Mouse (Mus musculus): ENCODE measurements around the gene Asphd2. TPM values are rescaled to one million over a fixed set of nuclear protein-coding genes. Genes with fewer than 3 reads are reported as not detected.

The Asphd2 gene
- polyA plus RNA-seq, 2 experiments, result 23.1 to 26.1 TPM

GRCm38 (mm10) chr5:112382042-112382441 is 12.6 kb downstream of the Asphd2 start:
- TF ChIP-seq POLR2A (IDR thresholded peaks at IDR 0.05; ENCODE audit: borderline replicate concordance, extremely low read depth, insufficient read depth, insufficient read length), result no peak
- Histone ChIP-seq H3K4me1 (ENCODE audit: control insufficient read depth, insufficient read depth, low read length) (0 out of 2 replicates have a peak, but pooled peaks cover 3% of the 10 kb centered on the region), H3K27me3 (ENCODE audit: control insufficient read depth, insufficient read depth, low read length) (no peaks in the 10 kb centered on the region), H3K36me3 (ENCODE audit: control insufficient read depth, insufficient read depth, low read length) (peaks cover 33% of the 10 kb centered on the region), H3K27ac (replicated peaks; ENCODE audit: low read depth, low read length) (no peak overlapping the region), H3K4me2 (replicated peaks; ENCODE audit: low read depth, low read length, severe bottlenecking) (no peak overlapping the region), H3K9ac (ENCODE audit: low read depth, low read length, severe bottlenecking) (no peak overlapping the region), H3K9me3 (ENCODE audit: control insufficient read depth, low read length) (no peaks in the 10 kb centered on the region), H3K4me3 (replicated peaks; ENCODE audit: low read length) (no peak overlapping the region)
- DNase-seq (ENCODE audit: low spot score) (no peak), ATAC-seq (ENCODE audit: low FRiP score, low read depth) (no peak)
- 77% methylated on average over 9 of the region's 9 CpGs for WGBS

- H3K9me3 ChIP-seq (ENCODE audit: control insufficient read depth, low read length), result no peaks in the 10 kb centered on the region
- H3K27me3 ChIP-seq (ENCODE audit: control insufficient read depth, insufficient read depth, low read length), result no peaks in the 10 kb centered on the region
- H3K36me3 ChIP-seq (ENCODE audit: control insufficient read depth, insufficient read depth, low read length), result peaks cover 33% of the 10 kb centered on the region
- no peak overlapping the region for H3K27ac ChIP-seq (replicated peaks; ENCODE audit: low read depth, low read length)
- no peak overlapping the region for H3K4me2 ChIP-seq (replicated peaks; ENCODE audit: low read depth, low read length, severe bottlenecking)
- 0 out of 2 replicates have a peak, but pooled peaks cover 3% of the 10 kb centered on the region for H3K4me1 ChIP-seq (ENCODE audit: control insufficient read depth, insufficient read depth, low read length)
- ATAC-seq (ENCODE audit: low FRiP score, low read depth) (no peak), DNase-seq (ENCODE audit: low spot score) (no peak)
- TF ChIP-seq POLR2A (IDR thresholded peaks at IDR 0.05; ENCODE audit: borderline replicate concordance, extremely low read depth, insufficient read depth, insufficient read length), result no peak
- no peak overlapping the region for H3K4me3 ChIP-seq (replicated peaks; ENCODE audit: low read length)
- no peak overlapping the region for H3K9ac ChIP-seq (ENCODE audit: low read depth, low read length, severe bottlenecking)
- WGBS, result 81% methylated on average over 11 of the region's 11 CpGs
Observed at GRCm38 (mm10) chr5:112381154-112381553, 13.5 kb downstream of the Asphd2 start.

- H3K4me3 ChIP-seq (replicated peaks; ENCODE audit: low read length), result no peak overlapping the region
- no peaks in the 10 kb centered on the region for H3K27me3 ChIP-seq (ENCODE audit: control insufficient read depth, insufficient read depth, low read length)
- no peaks in the 10 kb centered on the region for H3K9me3 ChIP-seq (ENCODE audit: control insufficient read depth, low read length)
- DNase-seq (ENCODE audit: low spot score), result no peak
- ATAC-seq (ENCODE audit: low FRiP score, low read depth), result no peak
- WGBS, result 87% methylated on average over 6 of the region's 6 CpGs
- no peak overlapping the region for H3K27ac ChIP-seq (replicated peaks; ENCODE audit: low read depth, low read length)
- 0 out of 2 replicates have a peak, but pooled peaks cover 3% of the 10 kb centered on the region for H3K4me1 ChIP-seq (ENCODE audit: control insufficient read depth, insufficient read depth, low read length)
- peaks cover 32% of the 10 kb centered on the region for H3K36me3 ChIP-seq (ENCODE audit: control insufficient read depth, insufficient read depth, low read length)
- no peak for TF ChIP-seq POLR2A (IDR thresholded peaks at IDR 0.05; ENCODE audit: borderline replicate concordance, extremely low read depth, insufficient read depth, insufficient read length)
- H3K9ac ChIP-seq (ENCODE audit: low read depth, low read length, severe bottlenecking), result no peak overlapping the region
- H3K4me2 ChIP-seq (replicated peaks; ENCODE audit: low read depth, low read length, severe bottlenecking), result no peak overlapping the region
Observed at GRCm38 (mm10) chr5:112378716-112379115, 15.9 kb downstream of the Asphd2 start.

DNA sequence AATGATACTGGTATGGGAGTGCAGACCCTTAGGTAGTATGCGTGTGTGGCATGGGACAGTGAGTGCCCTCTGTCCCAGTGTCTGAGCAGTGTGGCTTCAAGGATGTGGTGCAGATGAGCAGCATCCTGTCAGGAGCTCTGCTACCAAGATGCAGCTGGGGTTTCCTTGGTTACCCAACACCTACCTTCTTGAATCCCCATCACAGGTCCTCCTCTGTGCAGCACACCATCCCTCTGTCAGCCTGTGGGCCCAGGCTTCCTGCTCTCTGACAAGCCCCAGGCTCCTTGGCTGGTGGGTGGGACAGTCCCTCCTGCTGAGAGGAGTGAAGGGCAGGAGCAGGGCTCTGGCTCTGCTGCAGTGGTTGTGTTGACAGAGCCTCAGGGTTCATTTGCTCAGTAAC is 17.3 kb downstream of the Asphd2 start:
- peaks cover 40% of the 10 kb centered on the region for H3K36me3 ChIP-seq (ENCODE audit: control insufficient read depth, insufficient read depth, low read length)
- H3K4me1 ChIP-seq (ENCODE audit: control insufficient read depth, insufficient read depth, low read length), result no peaks in the 10 kb centered on the region
- no peak for TF ChIP-seq POLR2A (IDR thresholded peaks at IDR 0.05; ENCODE audit: borderline replicate concordance, extremely low read depth, insufficient read depth, insufficient read length)
- H3K27ac ChIP-seq (replicated peaks; ENCODE audit: low read depth, low read length), result no peak overlapping the region
- no peak overlapping the region for H3K9ac ChIP-seq (ENCODE audit: low read depth, low read length, severe bottlenecking)
- H3K4me3 ChIP-seq (replicated peaks; ENCODE audit: low read length), result no peak overlapping the region
- no peak for DNase-seq (ENCODE audit: low spot score)
- no peaks in the 10 kb centered on the region for H3K27me3 ChIP-seq (ENCODE audit: control insufficient read depth, insufficient read depth, low read length)
- H3K4me2 ChIP-seq (replicated peaks; ENCODE audit: low read depth, low read length, severe bottlenecking), result no peak overlapping the region
- no peaks in the 10 kb centered on the region for H3K9me3 ChIP-seq (ENCODE audit: control insufficient read depth, low read length)
- ATAC-seq (ENCODE audit: low FRiP score, low read depth), result no peak
- WGBS, result 100% methylated on average over 1 of the region's 1 CpGs

DNA sequence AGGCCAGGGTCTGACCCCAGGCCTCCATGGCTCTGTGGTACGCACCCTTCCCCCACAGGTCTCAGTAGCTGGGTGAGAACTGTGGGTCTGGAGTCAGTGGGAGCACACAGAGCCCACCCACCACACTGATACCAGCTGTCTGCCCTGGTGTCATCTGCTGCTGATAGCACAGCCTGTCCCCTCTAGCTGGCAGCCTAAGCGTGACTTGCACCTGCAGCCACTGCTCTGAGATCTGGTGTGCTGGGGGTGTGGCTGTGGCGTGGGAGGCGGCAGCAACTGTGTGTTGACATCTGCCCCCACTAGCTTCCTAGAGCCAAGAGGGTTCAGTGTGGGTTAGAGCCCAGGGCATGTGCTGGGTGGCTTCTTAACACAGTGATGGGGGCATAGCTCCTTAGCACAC is 18.6 kb downstream of the Asphd2 start:
- H3K27ac ChIP-seq (replicated peaks; ENCODE audit: low read depth, low read length), result no peak overlapping the region
- no peak for ATAC-seq (ENCODE audit: low FRiP score, low read depth)
- no peak for TF ChIP-seq POLR2A (IDR thresholded peaks at IDR 0.05; ENCODE audit: borderline replicate concordance, extremely low read depth, insufficient read depth, insufficient read length)
- 83% methylated on average over 4 of the region's 4 CpGs for WGBS
- no peaks in the 10 kb centered on the region for H3K9me3 ChIP-seq (ENCODE audit: control insufficient read depth, low read length)
- H3K36me3 ChIP-seq (ENCODE audit: control insufficient read depth, insufficient read depth, low read length), result peaks cover 50% of the 10 kb centered on the region
- no peak overlapping the region for H3K4me2 ChIP-seq (replicated peaks; ENCODE audit: low read depth, low read length, severe bottlenecking)
- DNase-seq (ENCODE audit: low spot score), result no peak
- no peaks in the 10 kb centered on the region for H3K27me3 ChIP-seq (ENCODE audit: control insufficient read depth, insufficient read depth, low read length)
- H3K4me1 ChIP-seq (ENCODE audit: control insufficient read depth, insufficient read depth, low read length), result no peaks in the 10 kb centered on the region
- H3K4me3 ChIP-seq (replicated peaks; ENCODE audit: low read length), result no peak overlapping the region
- H3K9ac ChIP-seq (ENCODE audit: low read depth, low read length, severe bottlenecking), result no peak overlapping the region

- 75% methylated on average over 7 of the region's 7 CpGs for WGBS
- Histone ChIP-seq H3K27ac (replicated peaks; ENCODE audit: low read depth, low read length) (no peak overlapping the region), H3K9me3 (ENCODE audit: control insufficient read depth, low read length) (no peaks in the 10 kb centered on the region), H3K9ac (ENCODE audit: low read depth, low read length, severe bottlenecking) (no peak overlapping the region), H3K27me3 (ENCODE audit: control insufficient read depth, insufficient read depth, low read length) (no peaks in the 10 kb centered on the region), H3K4me2 (replicated peaks; ENCODE audit: low read depth, low read length, severe bottlenecking) (no peak overlapping the region), H3K4me3 (replicated peaks; ENCODE audit: low read length) (no peak overlapping the region), H3K36me3 (ENCODE audit: control insufficient read depth, insufficient read depth, low read length) (peaks cover 59% of the 10 kb centered on the region), H3K4me1 (ENCODE audit: control insufficient read depth, insufficient read depth, low read length) (no peaks in the 10 kb centered on the region)
- TF ChIP-seq POLR2A (IDR thresholded peaks at IDR 0.05; ENCODE audit: borderline replicate concordance, extremely low read depth, insufficient read depth, insufficient read length), result no peak
- no peak for ATAC-seq (ENCODE audit: low FRiP score, low read depth)
- no peak for DNase-seq (ENCODE audit: low spot score)
Observed at GRCm38 (mm10) chr5:112371933-112372332, 22.7 kb downstream of the Asphd2 start.
